Mouse (Mus musculus) limb, embryonic 11.5 days (tissue): ENCODE measurements around the gene Socs7. TPM values are rescaled to one million over a fixed set of nuclear protein-coding genes. Genes with fewer than 3 reads are reported as not detected.
"Not testable (repeated sequence)": the region's sequence is repeated elsewhere in the genome, so short reads cannot be mapped to it uniquely, and the experiment has no call there.

Experiments
- ATAC-seq: fragments of 200-750 bp; cut with Nextera tagmentation; 2 replicates; pipeline ENCODE4 v1.8.0; 2017; ENCODE audit warnings: low read depth; ENCODE audit not compliant: insufficient number of reproducible peaks, low FRiP score, low TSS enrichment
- DNase-seq: peaks from one replicate; pipeline ENCODE4 v3.0.0-alpha.2; 2015; ENCODE audit warnings: low spot score
- H3K27ac ChIP-seq: fragments of 300-500 bp; sonication (generic); replicated peaks from 2 replicates; pipeline ENCODE4 v1.5.1; 2014; ENCODE audit warnings: low read depth, mild to moderate bottlenecking, low read length
- H3K27me3 ChIP-seq: fragments of 300-500 bp; sonication (generic); 2 replicates; pipeline ENCODE4 v1.6.1; 2014; ENCODE audit warnings: mild to moderate bottlenecking, low read length, mixed read lengths; ENCODE audit not compliant: control insufficient read depth, insufficient read depth
- H3K36me3 ChIP-seq: fragments of 300-500 bp; sonication (generic); 2 replicates; pipeline ENCODE4 v1.6.1; 2014; ENCODE audit warnings: mild to moderate bottlenecking, low read length, moderate library complexity, mixed read lengths; ENCODE audit not compliant: control insufficient read depth, insufficient read depth
- H3K4me1 ChIP-seq: fragments of 300-500 bp; sonication (generic); 2 replicates; pipeline ENCODE4 v1.6.1; 2014; ENCODE audit warnings: low read length, mixed read lengths; ENCODE audit not compliant: control insufficient read depth, insufficient read depth
- H3K4me2 ChIP-seq: fragments of 300-500 bp; sonication (generic); 2 replicates; pipeline ENCODE4 v1.6.1; 2014; ENCODE audit warnings: low read depth, mild to moderate bottlenecking, moderate library complexity; ENCODE audit not compliant: severe bottlenecking
- H3K4me3 ChIP-seq: fragments of 300-500 bp; sonication (generic); 2 replicates; pipeline ENCODE4 v1.5.1; 2014; ENCODE audit warnings: low read depth, low read length
- H3K9ac ChIP-seq: fragments of 300-500 bp; sonication (generic); 2 replicates; pipeline ENCODE4 v1.6.1; 2014; ENCODE audit warnings: mild to moderate bottlenecking, low read length
- H3K9me3 ChIP-seq: fragments of 300-500 bp; sonication (generic); 2 replicates; pipeline ENCODE4 v1.6.1; 2016; ENCODE audit warnings: low read length; ENCODE audit not compliant: control insufficient read depth
- WGBS: fragments of 180-500 bp; shearing (Covaris S2); extraction: QIAGEN DNeasy Blood & Tissue Kit; methylation state at CpG from one replicate; pipeline ENCODE4 v1.1.7; 2014; 5-methylcytosine and 5-hydroxymethylcytosine counted together
- polyA plus RNA-seq: library from polyadenylated mRNA; unstranded; fragments of >200 nt; fragmentation: Nextera tagmentation; extraction: Ambion mirVana; gene quantifications from 2 replicates; pipeline ENCODE4 v1.2.1, GENCODE M21; 2014

Socs7 gene
- polyA plus RNA-seq, 1 experiment from 2014 or later, result 2.1 TPM

DNA sequence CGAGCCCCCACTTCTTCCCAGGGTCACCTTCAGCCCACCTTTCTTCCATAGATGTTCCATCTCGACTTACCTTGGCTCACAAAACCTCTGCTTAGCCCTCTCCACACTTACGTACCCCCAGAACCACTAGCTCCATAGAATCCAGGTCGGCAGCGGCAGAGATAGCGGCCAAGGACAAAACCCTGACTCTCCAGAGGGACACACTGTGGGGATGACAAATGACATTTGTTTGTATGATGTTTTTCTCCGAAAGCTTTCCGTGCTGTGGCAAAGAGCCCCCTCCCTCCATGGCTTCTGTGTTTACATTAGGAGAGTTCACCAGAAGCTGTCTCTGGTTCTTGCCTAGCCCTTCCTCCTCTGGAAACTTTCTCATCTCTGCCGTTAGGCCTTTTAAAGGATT lies 15.1 kb upstream of the Socs7 start:
- H3K36me3 ChIP-seq, result no peaks in the 10 kb centered on the region
- H3K27me3 ChIP-seq, result 0 out of 2 replicates have a peak, but pooled peaks cover 2% of the 10 kb centered on the region
- H3K4me3 ChIP-seq, result no peak overlapping the region
- no peak overlapping the region for H3K9ac ChIP-seq
- H3K27ac ChIP-seq, result no peak overlapping the region
- H3K9me3 ChIP-seq, result no peaks in the 10 kb centered on the region
- no peak for DNase-seq
- no peak overlapping the region for H3K4me2 ChIP-seq
- 84% methylated on average over 9 of the region's 9 CpGs for WGBS
- no peak for ATAC-seq
- H3K4me1 ChIP-seq, result peaks cover 6% of the 10 kb centered on the region

- H3K27ac ChIP-seq, result no peak overlapping the region
- no peak overlapping the region for H3K9ac ChIP-seq
- DNase-seq, result peak; percentile 54
- ATAC-seq, result no peak
- H3K27me3 ChIP-seq, result no peaks in the 10 kb centered on the region
- peaks cover 3% of the 10 kb centered on the region; the same call in 1 of the 2 replicates for H3K4me1 ChIP-seq
- no peaks in the 10 kb centered on the region for H3K36me3 ChIP-seq
- H3K4me3 ChIP-seq, result no peak overlapping the region
- 40% methylated on average over 2 of the region's 2 CpGs for WGBS
- H3K9me3 ChIP-seq, result no peaks in the 10 kb centered on the region
- no peak overlapping the region for H3K4me2 ChIP-seq
Observed at GRCm38 (mm10) chr11:97350035-97350434, 12.3 kb upstream of the Socs7 start.

GRCm38 (mm10) chr11:97352027-97352684 lies 10.2 kb upstream of the Socs7 start, which contains the start of gene Gpr179:
Gene Gpr179 (minus strand): TSS chr11:97352077.
- Histone ChIP-seq H3K27me3 (no peaks in the 10 kb centered on the region), H3K27ac (no peak within 1 kb of the TSS), H3K4me3 (no peak within 1 kb of the TSS), H3K9me3 (no peaks in the 10 kb centered on the region), H3K4me1 (peaks cover 3% of the 10 kb centered on the region; the same call in 1 of the 2 replicates), H3K9ac (no peak within 1 kb of the TSS), H3K4me2 (no peak within 1 kb of the TSS), H3K36me3 (no peaks in the 10 kb centered on the region)
- DNase-seq (no peak), ATAC-seq (no peak)
- 72% methylated on average over 3 of the region's 3 CpGs for WGBS

DNA sequence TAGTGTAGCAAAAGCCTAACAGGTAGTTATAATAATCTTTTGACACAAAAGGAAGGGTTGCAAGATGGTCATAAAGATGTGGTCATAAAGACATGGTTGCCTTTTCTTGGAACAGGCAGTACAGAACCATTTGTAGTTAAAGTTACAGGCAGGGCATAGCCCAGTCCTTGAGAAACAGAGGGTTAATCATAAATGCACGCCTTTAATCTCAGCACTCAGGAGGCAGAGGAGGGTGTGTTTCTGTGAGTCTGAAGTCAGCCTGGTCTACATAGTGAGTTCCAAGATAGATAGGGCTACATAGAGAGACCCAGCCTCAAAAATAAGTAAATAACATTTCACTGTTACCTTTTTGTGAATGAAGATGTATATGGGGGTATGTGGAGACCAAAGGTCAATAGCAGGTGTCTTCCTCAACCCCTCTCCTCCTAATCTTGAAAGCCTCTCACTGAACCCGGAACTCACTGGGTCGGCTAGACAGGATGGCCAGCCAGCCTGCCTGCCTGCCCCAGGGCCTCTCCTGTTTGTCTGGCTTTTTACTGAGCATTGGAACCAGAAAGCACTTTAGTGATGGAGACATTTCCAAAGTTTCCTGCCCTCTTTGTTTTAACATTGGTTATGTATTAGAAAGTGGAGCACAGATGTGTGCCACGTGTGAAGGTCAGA lies 9.3 kb upstream of the Socs7 start:
- ATAC-seq (no peak), DNase-seq (no peak)
- Histone ChIP-seq H3K4me2 (no peak overlapping the region), H3K27me3 (no peaks in the 10 kb centered on the region), H3K27ac (no peak overlapping the region), H3K9ac (no peak overlapping the region), H3K4me3 (no peak overlapping the region), H3K9me3 (no peaks in the 10 kb centered on the region), H3K4me1 (peaks cover 3% of the 10 kb centered on the region; the same call in 1 of the 2 replicates), H3K36me3 (no peaks in the 10 kb centered on the region)
- WGBS, result 70% methylated on average over 4 of the region's 4 CpGs

- H3K27ac ChIP-seq, result no peak overlapping the region
- no peak overlapping the region for H3K4me2 ChIP-seq
- no peaks in the 10 kb centered on the region for H3K27me3 ChIP-seq
- no peaks in the 10 kb centered on the region for H3K9me3 ChIP-seq
- DNase-seq, result no peak
- no peaks in the 10 kb centered on the region for H3K36me3 ChIP-seq
- H3K4me3 ChIP-seq, result no peak overlapping the region
- H3K4me1 ChIP-seq, result peaks cover 3% of the 10 kb centered on the region; the same call in 1 of the 2 replicates
- H3K9ac ChIP-seq, result no peak overlapping the region
- ATAC-seq, result no peak
- 71% methylated on average over 2 of the region's 2 CpGs for WGBS
Observed at GRCm38 (mm10) chr11:97354646-97355045, 7.7 kb upstream of the Socs7 start.

GRCm38 (mm10) chr11:97355247-97355646 lies 7.1 kb upstream of the Socs7 start:
- Histone ChIP-seq H3K27ac (no peak overlapping the region), H3K4me2 (no peak overlapping the region), H3K27me3 (no peaks in the 10 kb centered on the region), H3K36me3 (no peaks in the 10 kb centered on the region), H3K4me3 (no peak overlapping the region), H3K4me1 (peaks cover under 1% of the 10 kb centered on the region; the same call in 1 of the 2 replicates), H3K9me3 (no peaks in the 10 kb centered on the region), H3K9ac (no peak overlapping the region)
- DNase-seq, result no peak
- no peak for ATAC-seq
- WGBS, result 84% methylated on average over 7 of the region's 7 CpGs

DNA sequence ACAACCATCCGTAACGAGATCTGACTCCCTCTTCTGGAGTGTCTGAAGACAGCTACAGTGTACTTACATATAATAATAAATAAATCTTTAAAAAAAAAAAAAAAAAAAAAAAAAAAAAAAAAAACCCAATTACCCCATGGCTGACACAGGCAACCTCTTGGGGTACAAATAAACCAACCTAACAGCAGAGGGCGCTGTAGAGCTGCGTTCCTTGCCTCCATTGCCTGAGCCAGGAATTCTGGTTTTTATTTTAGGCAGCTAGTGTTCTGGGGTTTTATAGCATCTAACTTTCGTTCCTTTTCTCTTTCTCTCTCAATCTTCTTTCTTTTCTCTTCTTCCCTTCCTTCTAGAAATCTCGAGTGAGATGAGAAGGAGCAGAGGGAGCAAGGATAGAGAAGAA lies 4.7 kb upstream of the Socs7 start:
- WGBS, result 6% methylated on average over 4 of the region's 6 CpGs
- H3K9me3 ChIP-seq, H3K27me3 ChIP-seq, ATAC-seq, H3K4me1 ChIP-seq, H3K4me3 ChIP-seq, H3K27ac ChIP-seq, H3K4me2 ChIP-seq, H3K9ac ChIP-seq, H3K36me3 ChIP-seq: not testable (repeated sequence)
- peak; percentile 81 for DNase-seq

- 0 out of 2 replicates have a peak overlapping the region, but pooled peaks have one; percentile 37 for H3K27ac ChIP-seq
- peaks cover 14% of the 10 kb centered on the region for H3K4me1 ChIP-seq
- no peaks in the 10 kb centered on the region for H3K9me3 ChIP-seq
- peak overlapping the region; percentile 93 for H3K4me2 ChIP-seq
- under 1% methylated on average over 24 of the region's 39 CpGs for WGBS
- no peaks in the 10 kb centered on the region for H3K27me3 ChIP-seq
- H3K4me3 ChIP-seq, result peak overlapping the region; percentile 64
- no peaks in the 10 kb centered on the region for H3K36me3 ChIP-seq
- DNase-seq, result no peak
- 0 out of 2 replicates have a peak, but pooled peaks have one; percentile 2 for ATAC-seq
- peak overlapping the region; percentile 93 for H3K9ac ChIP-seq
Observed at GRCm38 (mm10) chr11:97362649-97362942, 245 bp downstream of the Socs7 start.
